Mouse (Mus musculus) neutrophil, adult 59 days (primary cell): ENCODE measurements around the gene Siglech. TPM values are rescaled to one million over a fixed set of nuclear protein-coding genes. Genes with fewer than 3 reads are reported as not detected.

Experiments
- total RNA-seq, 2 experiments: library from RNA; stranded (reverse); gene quantifications; 1 replicate in 1 of 2; 2 replicates in 1 of 2; pipeline ENCODE4 v1.2.4; 2023

The Siglech gene
- under 1 TPM in 1 of 2 experiments, not detected in 1; 0.95 TPM for total RNA-seq

DNA sequence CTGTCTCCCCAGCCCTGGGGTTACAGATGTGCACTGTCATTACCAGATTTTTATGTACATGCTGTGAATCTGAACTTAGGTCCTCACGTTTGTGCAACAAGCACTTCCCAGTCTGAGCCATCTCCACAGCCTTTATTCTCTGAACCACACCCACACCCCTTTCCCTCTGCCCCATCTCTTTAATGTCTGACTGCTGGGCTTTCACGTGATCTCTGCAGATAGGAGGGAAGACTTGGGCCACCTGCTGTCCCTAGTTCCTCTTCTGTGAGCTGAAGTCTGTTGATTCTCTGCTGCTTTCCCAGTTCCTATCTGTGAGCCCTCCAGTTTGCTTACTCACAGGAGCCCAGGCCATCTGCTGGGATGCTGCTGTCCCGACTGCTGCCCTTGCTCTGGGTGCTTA lies at the start of gene Siglech:
Gene Siglech, plus strand, starts transcription at position 253 of the 400 bp plus-strand sequence.

GRCm38 (mm10) chr7:55793952-55794603 lies 26.1 kb downstream of the Siglech start, which contains the start of gene Tubgcp5:
Gene Tubgcp5, plus strand, starts transcription at chr7:55794154.

Other genes with a start within 250 kb of the Siglech start
- gene Tubgcp5, start 26.0 kb downstream of the Siglech start, total RNA-seq: 10 to 100 TPM; 11.3 to 16.0 TPM
- 10 to 100 TPM; 72.1 to 83.8 TPM for gene Cyfip1, start 73.6 kb downstream of the Siglech start, total RNA-seq
- 10 to 100 TPM; 26.7 to 30.1 TPM for gene Nipa2, start 194.3 kb downstream of the Siglech start, total RNA-seq